Mouse (Mus musculus) urinary bladder, postnatal 36 days (tissue): Measurements from ENCODE around the gene Tpbpb.
"Not testable (repeated sequence)": the region's sequence is repeated elsewhere in the genome, so short reads cannot be mapped to it uniquely, and the experiment has no call there.

ENCODE experiments used
- DNase-seq, 2 experiments: peaks; one replicate each; pipeline ENCODE4 v3.0.0; 2022; ENCODE audit warnings: low spot score in 2 of 2, mixed read lengths in 1 of 2

Tpbpb gene

GRCm38 (mm10) chr13:60904780-60905179 is at the start of gene Tpbpb:
Gene Tpbpb (minus strand): TSS chr13:60904880.
- not testable (repeated sequence) for DNase-seq

- DNase-seq, result not testable (repeated sequence)
Measured at GRCm38 (mm10) chr13:60941884-60942283, 37.2 kb upstream of the Tpbpb start, which contains the start of gene Tpbpa. Gene Tpbpa (minus strand): TSS chr13:60941984.

- DNase-seq, result peak in 1 of 2 experiments; percentile 14
Measured at GRCm38 (mm10) chr13:60936500-60936901, 31.8 kb upstream of the Tpbpb start, which contains the start of the genes Gm49391 and Ctla2a. Gene Gm49391 (minus strand): TSS chr13:60936571. Gene Ctla2a (minus strand): TSS chr13:60936625.

- DNase-seq, result not testable (repeated sequence)
Measured at GRCm38 (mm10) chr13:60935490-60935889, 30.8 kb upstream of the Tpbpb start, which contains the start of gene Gm49393. Gene Gm49393 (minus strand): TSS chr13:60935590.

- peak in 1 of 2 experiments; percentile 54 for DNase-seq
Measured at GRCm38 (mm10) chr13:60897328-60897727, 7.4 kb downstream of the Tpbpb start, which contains the start of gene Ctla2b. Gene Ctla2b (minus strand): TSS chr13:60897447.

- not testable (repeated sequence) for DNase-seq
Measured at GRCm38 (mm10) chr13:60896794-60897193, 7.9 kb downstream of the Tpbpb start, which contains the start of gene Gm49392. Gene Gm49392 (minus strand): TSS chr13:60896894.

- DNase-seq, result no peak
Measured at GRCm38 (mm10) chr13:60895406-60896160, 9.1 kb downstream of the Tpbpb start.

DNA sequence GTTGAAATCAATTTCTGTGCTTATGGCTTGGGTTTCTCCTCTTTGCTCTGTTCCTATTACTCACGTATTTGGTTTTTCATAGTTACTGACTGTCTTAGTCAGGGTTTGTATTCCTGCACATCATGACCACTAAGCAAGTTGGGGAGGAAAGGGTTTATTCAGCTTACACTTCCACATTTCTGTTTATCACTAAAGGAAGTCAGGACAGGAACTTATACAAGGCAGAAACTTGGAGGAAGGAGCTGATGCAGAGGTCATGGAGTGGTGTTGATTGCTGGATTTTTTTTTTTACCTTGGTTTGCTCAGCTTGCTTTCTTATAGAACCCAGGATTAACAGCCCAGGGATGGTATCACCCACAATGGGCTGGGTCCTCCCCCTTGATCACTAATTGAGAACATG is 12.4 kb downstream of the Tpbpb start:
- no peak for DNase-seq

DNA sequence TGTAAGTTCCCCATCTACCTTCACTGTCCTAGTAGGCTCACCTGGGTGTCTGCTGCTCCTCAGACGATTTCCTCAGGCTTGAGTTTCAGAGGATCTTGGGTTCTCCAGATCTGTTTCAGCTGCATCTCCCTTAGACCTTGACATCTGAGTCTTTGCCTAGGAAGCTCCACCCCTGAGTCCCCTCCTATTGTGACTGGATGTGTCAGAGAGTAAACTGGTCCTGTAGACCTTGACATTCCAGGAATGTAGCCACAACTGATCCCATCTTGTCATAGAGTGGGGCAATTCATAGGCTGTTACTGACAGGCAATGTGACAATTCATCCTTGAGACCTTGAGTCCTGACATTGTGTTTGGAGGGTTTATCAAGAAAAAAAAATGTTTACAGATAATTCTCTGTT is 40.4 kb downstream of the Tpbpb start, which contains the start of gene 4930486L24Rik:
Gene 4930486L24Rik (minus strand): TSS at position 195 of the 400 bp plus-strand sequence.
- no peak for DNase-seq
